In genomic region chr9:7728997-7729396, GRCm38 (mm10) we compare ENCODE assay signal across 24 mouse cellular contexts. TPM values are rescaled to one million over a fixed set of nuclear protein-coding genes. Genes with fewer than 3 reads are reported as not detected.
"Had no signal": no experiment of that assay in that cellular context is flagged by ENCODE, and none has a peak within 500 bp of the region (broad histone marks: within the 10 kb centered on the region; RNA-seq: fewer than 3 reads in every experiment).

No protein-coding gene starts in this region.

- H3K27me3 ChIP-seq: lung, embryonic 15.5 days; midbrain, embryonic 13.5 days; midbrain, embryonic 15.5 days; neural tube, embryonic 12.5 days; stomach, embryonic 15.5 days had no signal

- H3K4me1 ChIP-seq: lung, embryonic 15.5 days; midbrain, embryonic 13.5 days; midbrain, embryonic 15.5 days; neural tube, embryonic 12.5 days; stomach, embryonic 15.5 days had no signal

- H3K4me3 ChIP-seq: lung, embryonic 15.5 days; midbrain, embryonic 13.5 days; midbrain, embryonic 15.5 days; neural tube, embryonic 12.5 days; stomach, embryonic 15.5 days had no signal

- H3K9me3 ChIP-seq: lung, embryonic 15.5 days; midbrain, embryonic 13.5 days; midbrain, embryonic 15.5 days; neural tube, embryonic 12.5 days; stomach, embryonic 15.5 days had no signal

- H3K27ac ChIP-seq: lung, embryonic 15.5 days; macrophage; midbrain, embryonic 13.5 days; midbrain, embryonic 15.5 days; neural tube, embryonic 12.5 days; stomach, embryonic 15.5 days; stomach, postnatal 0 days had no signal

- DNase-seq: liver, postnatal 0 days; lung, adult 2 months; lung, postnatal 14 days; lung, postnatal 36 days; right cerebral cortex, postnatal 14 days; thymus, adult 2 months; thymus, postnatal 14 days; thymus, postnatal 36 days had no signal

- H3K9ac ChIP-seq: liver, postnatal 0 days; lung, embryonic 15.5 days; midbrain, embryonic 13.5 days; midbrain, embryonic 15.5 days; neural tube, embryonic 12.5 days; stomach, embryonic 15.5 days had no signal

- H3K36me3 ChIP-seq: lung, embryonic 15.5 days; midbrain, embryonic 13.5 days; midbrain, embryonic 15.5 days; neural tube, embryonic 12.5 days; stomach, embryonic 15.5 days had no signal

- ATAC-seq: liver, postnatal 0 days; lung, postnatal 0 days; midbrain, embryonic 13.5 days; midbrain, embryonic 15.5 days had no signal

- H3K4me2 ChIP-seq: lung, embryonic 15.5 days; midbrain, embryonic 11.5 days; midbrain, embryonic 13.5 days; midbrain, embryonic 15.5 days; neural tube, embryonic 12.5 days; stomach, embryonic 15.5 days had no signal

RNA-seq across cellular contexts. Expression of gene Mmp7, which starts 37.1 kb away (rescaled TPM):
- total RNA-seq: megakaryocyte, adult 5-6 weeks; midbrain, postnatal 0 days; monocyte, adult 5-6 weeks; neutrophil, adult 5-6 weeks had no signal
- polyA plus RNA-seq: liver, postnatal 0 days; lung, adult 2 months; lung, embryonic 15.5 days; lung, postnatal 0 days; macrophage; midbrain, embryonic 11.5 days; midbrain, embryonic 13.5 days; midbrain, embryonic 15.5 days; midbrain, postnatal 0 days; neural tube, embryonic 12.5 days; neural tube, embryonic 14.5 days; spleen, adult 2 months; testis, adult 2 months had no signal
